Mouse (Mus musculus) liver, embryonic 15.5 days (tissue): ENCODE results near the gene Map3k19. TPM values are rescaled to one million over a fixed set of nuclear protein-coding genes. Genes with fewer than 3 reads are reported as not detected.

Experiments
- ATAC-seq: fragments of 200-750 bp; cut with Nextera tagmentation; 2 replicates; pipeline ENCODE4 v1.8.0; 2017; ENCODE audit warnings: moderate number of reproducible peaks, mild to moderate bottlenecking, moderate library complexity; ENCODE audit not compliant: insufficient read depth
- H3K27ac ChIP-seq: fragments of 300-500 bp; sonication (generic); replicated peaks from 2 replicates; pipeline ENCODE4 v1.5.1; 2015; ENCODE audit warnings: mild to moderate bottlenecking, inconsistent platforms
- H3K27me3 ChIP-seq: fragments of 300-500 bp; sonication (generic); 2 replicates; pipeline ENCODE4 v1.6.1; 2015; ENCODE audit warnings: mild to moderate bottlenecking, inconsistent platforms
- H3K36me3 ChIP-seq: fragments of 300-500 bp; sonication (generic); replicated peaks from 2 replicates; pipeline ENCODE4 v1.6.1; 2015; ENCODE audit warnings: moderate library complexity, mild to moderate bottlenecking, inconsistent platforms
- H3K4me1 ChIP-seq: fragments of 300-500 bp; sonication (generic); replicated peaks from 2 replicates; pipeline ENCODE4 v1.6.1; 2015; ENCODE audit warnings: inconsistent platforms
- H3K4me2 ChIP-seq: fragments of 300-500 bp; sonication (generic); 2 replicates; pipeline ENCODE4 v1.6.1; 2015; ENCODE audit warnings: moderate library complexity, mild to moderate bottlenecking, inconsistent platforms
- H3K4me3 ChIP-seq: fragments of 300-500 bp; sonication (generic); replicated peaks from 2 replicates; pipeline ENCODE4 v1.5.1; 2015; ENCODE audit warnings: mild to moderate bottlenecking, inconsistent platforms
- H3K9ac ChIP-seq: fragments of 300-500 bp; sonication (generic); 2 replicates; pipeline ENCODE4 v1.6.1; 2015; ENCODE audit warnings: moderate library complexity, mild to moderate bottlenecking, inconsistent platforms
- H3K9me3 ChIP-seq: fragments of 300-500 bp; sonication (generic); replicated peaks from 2 replicates; pipeline ENCODE4 v1.6.1; 2016; ENCODE audit warnings: inconsistent platforms
- WGBS: fragments of 180-500 bp; shearing (Covaris S2); methylation state at CpG from one replicate; pipeline ENCODE4 v1.1.7; 2015; ENCODE audit warnings: mixed read lengths; ENCODE audit not compliant: insufficient replicate concordance; 5-methylcytosine and 5-hydroxymethylcytosine counted together
- polyA plus RNA-seq: library from polyadenylated mRNA; unstranded; fragments of >200 nt; fragmentation: Nextera tagmentation; extraction: Ambion mirVana; gene quantifications from 2 replicates; pipeline ENCODE4 v1.2.1, GENCODE M21; 2015

The Map3k19 gene
- 0.02 TPM in 1 of 2 replicates, not detected in the other for polyA plus RNA-seq

- Histone ChIP-seq H3K4me2 (no peak within 1 kb of the TSS), H3K9me3 (no peaks in the 10 kb centered on the region), H3K4me3 (no peak within 1 kb of the TSS), H3K4me1 (no peaks in the 10 kb centered on the region), H3K27me3 (no peaks in the 10 kb centered on the region), H3K27ac (no peak within 1 kb of the TSS), H3K9ac (no peak within 1 kb of the TSS), H3K36me3 (no peaks in the 10 kb centered on the region)
- no peak for ATAC-seq
- whole genome bisulfite sequencing: 71% methylated on average over 14 of the region's 14 CpGs
Observed at GRCm38 (mm10) chr1:127854486-127855222, at the start of gene Map3k19. Gene Map3k19 (minus strand): TSS chr1:127855031.

GRCm38 (mm10) chr1:127899401-127899800 lies 44.6 kb upstream of the Map3k19 start:
- Histone ChIP-seq H3K27me3 (no peaks in the 10 kb centered on the region), H3K9me3 (no peaks in the 10 kb centered on the region), H3K4me1 (no peaks in the 10 kb centered on the region), H3K27ac (no peak overlapping the region), H3K4me2 (no peak overlapping the region), H3K9ac (no peak overlapping the region), H3K36me3 (peaks cover 10% of the 10 kb centered on the region), H3K4me3 (no peak overlapping the region)
- ATAC-seq: no peak
- WGBS: 57% methylated on average over 1 of the region's 1 CpGs

DNA sequence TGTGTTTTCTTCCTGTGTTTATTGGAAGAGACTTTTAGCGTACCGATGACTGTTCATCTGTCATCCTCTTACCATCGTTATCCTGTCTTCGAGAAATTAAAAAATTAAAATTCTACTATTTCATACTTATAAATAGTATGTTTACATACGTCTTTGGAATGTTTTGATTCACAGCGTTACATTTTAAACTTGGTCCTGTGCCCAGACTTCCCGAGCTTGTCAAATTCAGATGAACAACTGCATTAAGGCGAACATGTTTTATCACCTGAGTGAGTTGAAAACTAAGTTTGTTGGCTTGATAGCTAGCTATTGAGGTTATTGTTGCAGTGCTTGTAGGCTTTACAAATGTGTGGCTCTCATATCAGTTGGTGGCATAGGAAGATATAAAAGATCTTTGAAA lies 14.4 kb upstream of the Map3k19 start:
- peak overlapping the region; percentile 86 for H3K27ac ChIP-seq
- peak overlapping the region; percentile 93 for H3K4me3 ChIP-seq

GRCm38 (mm10) chr1:127868300-127869261 lies 13.8 kb upstream of the Map3k19 start, which contains the start of gene Rab3gap1:
Gene Rab3gap1 (plus strand): TSS chr1:127868773.
- no peaks in the 10 kb centered on the region for H3K27me3 ChIP-seq
- peaks cover 16% of the 10 kb centered on the region for H3K4me1 ChIP-seq
- ATAC-seq: peak; percentile 97
- peak within 1 kb of the TSS; percentile 86 for H3K27ac ChIP-seq
- H3K36me3 ChIP-seq: peaks cover 5% of the 10 kb centered on the region; the same call in 1 of the 2 replicates
- 10% methylated on average over 47 of the region's 47 CpGs for WGBS
- H3K9ac ChIP-seq: peak within 1 kb of the TSS; percentile 80
- peak within 1 kb of the TSS; percentile 66 for H3K4me2 ChIP-seq
- H3K9me3 ChIP-seq: no peaks in the 10 kb centered on the region
- peak within 1 kb of the TSS; percentile 93 for H3K4me3 ChIP-seq

More for the DNA sequence above, 14.4 kb upstream of the Map3k19 start:
- peaks cover 16% of the 10 kb centered on the region for H3K4me1 ChIP-seq
- WGBS: 30% methylated on average over 8 of the region's 8 CpGs
- no peaks in the 10 kb centered on the region for H3K9me3 ChIP-seq
- no peaks in the 10 kb centered on the region for H3K27me3 ChIP-seq
- peaks cover 9% of the 10 kb centered on the region for H3K36me3 ChIP-seq
- H3K4me2 ChIP-seq: peak overlapping the region; percentile 66
- peak overlapping the region; percentile 80 for H3K9ac ChIP-seq
- ATAC-seq: no peak

DNA sequence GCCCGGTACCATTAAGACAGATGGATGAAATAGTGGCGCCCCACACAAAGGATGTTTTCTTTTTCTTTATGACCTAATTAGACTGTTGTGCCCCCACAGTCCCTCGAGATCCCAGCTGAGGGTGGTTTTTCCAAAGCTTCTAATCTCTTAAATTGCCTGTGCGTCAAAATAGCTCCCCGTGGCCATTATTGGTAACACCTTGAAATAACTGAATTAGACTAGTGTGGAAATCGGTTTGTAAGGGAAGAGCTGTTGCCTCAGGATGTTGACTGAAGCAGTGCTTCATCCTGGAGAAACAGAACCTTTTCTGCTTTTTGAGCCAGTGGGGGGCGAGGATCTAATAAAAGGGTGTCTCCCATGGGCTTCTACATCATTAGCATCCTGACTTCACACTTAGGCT lies 9.0 kb upstream of the Map3k19 start:
- Histone ChIP-seq H3K9me3 (no peaks in the 10 kb centered on the region), H3K27ac (no peak overlapping the region), H3K36me3 (no peaks in the 10 kb centered on the region), H3K9ac (no peak overlapping the region), H3K4me2 (no peak overlapping the region), H3K27me3 (no peaks in the 10 kb centered on the region), H3K4me3 (no peak overlapping the region), H3K4me1 (peaks cover 4% of the 10 kb centered on the region; the same call in 1 of the 2 replicates)
- no peak for ATAC-seq
- 59% methylated on average over 7 of the region's 7 CpGs for WGBS

- no peaks in the 10 kb centered on the region for H3K36me3 ChIP-seq
- no peak overlapping the region for H3K27ac ChIP-seq
- no peak for ATAC-seq
- no peak overlapping the region for H3K4me3 ChIP-seq
- no peaks in the 10 kb centered on the region for H3K9me3 ChIP-seq
- no peaks in the 10 kb centered on the region for H3K4me1 ChIP-seq
- no peaks in the 10 kb centered on the region for H3K27me3 ChIP-seq
- no peak overlapping the region for H3K9ac ChIP-seq
- no peak overlapping the region for H3K4me2 ChIP-seq
- WGBS: 65% methylated on average over 5 of the region's 5 CpGs
Observed at GRCm38 (mm10) chr1:127861900-127862299, 7.1 kb upstream of the Map3k19 start.

- no peaks in the 10 kb centered on the region for H3K9me3 ChIP-seq
- no peaks in the 10 kb centered on the region for H3K27me3 ChIP-seq
- H3K9ac ChIP-seq: no peak overlapping the region
- no peak overlapping the region for H3K27ac ChIP-seq
- ATAC-seq: no peak
- H3K4me3 ChIP-seq: no peak overlapping the region
- no peaks in the 10 kb centered on the region for H3K4me1 ChIP-seq
- 68% methylated on average over 4 of the region's 4 CpGs for WGBS
- H3K36me3 ChIP-seq: no peaks in the 10 kb centered on the region
- H3K4me2 ChIP-seq: no peak overlapping the region
Observed at GRCm38 (mm10) chr1:127860492-127860891, 5.7 kb upstream of the Map3k19 start.

GRCm38 (mm10) chr1:127859799-127860400 lies 5.1 kb upstream of the Map3k19 start:
- Histone ChIP-seq H3K4me2 (no peak overlapping the region), H3K27me3 (no peaks in the 10 kb centered on the region), H3K4me1 (no peaks in the 10 kb centered on the region), H3K9me3 (no peaks in the 10 kb centered on the region), H3K4me3 (no peak overlapping the region), H3K27ac (no peak overlapping the region), H3K36me3 (no peaks in the 10 kb centered on the region), H3K9ac (no peak overlapping the region)
- ATAC-seq: no peak
- WGBS: 60% methylated on average over 6 of the region's 6 CpGs

GRCm38 (mm10) chr1:127858945-127859648 lies 4.3 kb upstream of the Map3k19 start:
- Histone ChIP-seq H3K9ac (no peak overlapping the region), H3K4me3 (no peak overlapping the region), H3K27ac (no peak overlapping the region), H3K4me1 (no peaks in the 10 kb centered on the region), H3K9me3 (no peaks in the 10 kb centered on the region), H3K36me3 (no peaks in the 10 kb centered on the region), H3K4me2 (no peak overlapping the region), H3K27me3 (no peaks in the 10 kb centered on the region)
- no peak for ATAC-seq
- WGBS: 63% methylated on average over 9 of the region's 9 CpGs

GRCm38 (mm10) chr1:127850075-127850610 lies 4.7 kb downstream of the Map3k19 start:
- H3K9me3 ChIP-seq: no peaks in the 10 kb centered on the region
- H3K27me3 ChIP-seq: no peaks in the 10 kb centered on the region
- H3K4me1 ChIP-seq: no peaks in the 10 kb centered on the region
- no peaks in the 10 kb centered on the region for H3K36me3 ChIP-seq
- 19% methylated on average over 7 of the region's 7 CpGs for WGBS
- no peak overlapping the region for H3K4me3 ChIP-seq
- H3K4me2 ChIP-seq: no peak overlapping the region
- no peak overlapping the region for H3K27ac ChIP-seq
- ATAC-seq: no peak
- no peak overlapping the region for H3K9ac ChIP-seq
